Mouse (Mus musculus) adrenal gland, adult 8-10 months (tissue): Measurements from ENCODE around the gene Ncl. TPM values are rescaled to one million over a fixed set of nuclear protein-coding genes. Genes with fewer than 3 reads are reported as not detected.

Experiments
- DNase-seq: peaks from one replicate; pipeline ENCODE4 v3.0.0; 2022
- total RNA-seq, 4 experiments: library from RNA; stranded (reverse); gene quantifications; 2 replicates each; pipeline ENCODE4 v1.2.4; 2022

The Ncl gene
- total RNA-seq, result 100 to 1,000 TPM; 181 to 250 (median 204) TPM

DNA sequence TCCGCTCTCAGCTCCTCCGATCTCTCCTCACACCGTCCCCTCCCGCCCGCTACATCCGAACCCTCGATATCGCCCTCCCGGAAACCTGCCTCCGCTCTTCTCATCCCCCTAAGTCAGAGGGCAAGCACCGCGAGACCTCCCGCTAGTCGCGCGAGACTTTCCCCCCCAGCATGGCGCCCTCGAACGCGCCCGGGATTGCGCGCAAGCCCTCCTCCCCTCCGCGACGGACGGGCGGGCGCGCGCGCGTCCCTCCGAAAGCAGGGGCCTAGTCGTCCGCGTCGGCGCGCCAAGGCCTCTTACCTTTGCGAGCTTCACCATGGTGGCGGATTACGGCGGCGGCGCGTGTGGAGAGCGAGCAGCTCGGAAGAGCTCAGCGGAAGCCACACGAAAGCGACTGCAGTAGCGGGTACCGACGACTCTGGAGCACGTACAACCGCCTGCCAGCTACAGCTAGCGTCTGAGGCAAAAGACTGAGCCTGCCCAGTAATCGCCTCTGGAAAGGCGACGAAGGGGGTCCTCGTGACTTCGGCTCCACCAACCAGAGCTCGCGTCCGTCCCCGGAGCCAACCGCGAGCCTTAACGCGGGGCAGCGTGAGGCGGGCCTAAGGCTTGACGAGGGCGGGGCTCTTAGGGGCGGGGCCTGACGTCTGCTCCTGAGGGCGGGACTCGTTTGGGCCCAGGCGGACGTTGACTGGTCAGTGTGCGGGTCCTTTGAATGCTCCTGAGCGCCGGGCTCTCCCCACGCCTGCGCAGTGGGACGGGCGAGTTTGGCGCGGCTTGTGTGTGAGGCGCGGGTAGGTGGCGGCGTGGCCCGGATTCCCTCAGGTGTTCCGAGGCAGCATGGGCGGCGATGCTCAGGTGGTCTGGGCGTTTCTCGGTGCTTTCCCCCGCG lies at the start of gene Ncl:
Ncl (minus strand) TSS at position 495 of the 892 bp plus-strand sequence.
- DNase-seq, result peak; percentile 98

DNA sequence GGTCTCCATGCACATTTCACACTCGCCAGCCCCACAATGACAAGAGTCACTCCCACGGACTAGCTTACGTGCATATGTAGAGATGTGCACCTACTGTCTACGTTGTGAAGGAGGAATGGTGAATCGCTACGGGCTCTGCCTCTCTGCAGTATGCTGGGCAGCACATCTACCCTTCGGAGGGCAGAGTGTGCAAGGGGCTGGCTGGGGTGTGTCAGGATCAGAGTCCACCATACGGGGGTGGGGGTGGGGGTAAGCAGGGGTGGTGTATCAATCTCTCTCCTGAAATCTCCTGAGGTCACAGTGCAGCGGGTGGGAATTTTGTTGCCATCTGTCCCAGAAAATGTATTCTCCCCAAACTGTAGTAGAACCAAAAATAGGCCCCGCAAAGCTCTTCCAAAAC lies 49.3 kb upstream of the Ncl start:
- DNase-seq, result no peak

DNA sequence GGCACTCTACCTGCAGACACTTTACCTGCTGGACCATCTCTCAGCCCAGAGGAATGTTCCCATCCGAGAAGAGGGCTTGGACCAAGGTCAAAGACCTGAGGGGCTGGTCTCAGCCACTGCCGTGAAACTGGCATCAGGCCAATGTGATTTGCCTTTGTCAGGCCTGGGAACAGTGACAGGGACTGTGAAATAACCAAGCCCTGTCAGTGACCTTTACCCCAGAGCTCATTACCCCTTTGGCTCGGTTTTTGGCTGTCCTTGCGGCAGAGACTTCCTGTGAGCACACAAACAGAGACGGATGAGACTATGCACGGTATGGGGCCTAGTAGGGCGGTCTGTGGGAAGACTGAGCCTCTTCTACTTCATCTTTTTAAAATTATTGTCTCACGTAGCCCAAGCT lies 47.7 kb upstream of the Ncl start:
- DNase-seq, result peak; percentile 30

DNA sequence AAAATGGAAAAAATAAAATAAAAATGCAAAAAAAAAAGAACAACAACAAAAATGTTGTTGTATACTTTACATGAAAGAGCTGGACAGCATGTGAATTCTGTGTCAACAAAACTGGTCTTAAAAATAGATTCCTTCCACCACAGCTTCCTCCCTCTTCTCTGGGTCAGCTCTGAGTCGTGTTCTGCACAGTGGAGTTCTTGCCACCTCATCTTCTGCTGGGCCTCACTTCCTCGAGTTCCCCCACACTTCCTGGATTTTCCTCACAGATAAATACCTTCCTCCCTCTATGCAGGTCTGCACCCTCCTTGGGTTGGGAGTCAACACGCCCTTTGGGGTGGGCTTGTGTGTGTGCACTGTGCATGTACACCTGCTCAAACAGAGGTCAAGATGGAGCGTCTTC lies 47.1 kb upstream of the Ncl start:
- no peak for DNase-seq

DNA sequence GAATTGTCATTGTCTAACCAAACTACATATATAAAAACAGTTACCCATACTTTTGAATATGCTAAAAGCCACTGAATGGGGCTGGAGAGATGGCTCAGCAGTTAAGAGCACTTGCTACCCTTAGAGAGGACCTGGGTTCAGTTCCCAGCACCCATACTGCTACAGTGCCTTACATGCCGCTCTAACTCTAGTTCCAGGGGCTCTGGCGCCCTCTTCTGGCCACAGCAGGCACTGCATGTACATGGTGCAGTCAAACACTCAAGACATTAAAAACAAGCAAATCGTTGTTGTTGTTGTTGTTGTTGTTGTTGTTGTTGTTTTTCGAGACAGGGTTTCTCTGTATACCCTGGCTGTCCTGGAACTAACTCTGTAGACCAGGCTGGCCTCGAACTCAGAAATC lies 45.6 kb upstream of the Ncl start:
- DNase-seq, result no peak

DNA sequence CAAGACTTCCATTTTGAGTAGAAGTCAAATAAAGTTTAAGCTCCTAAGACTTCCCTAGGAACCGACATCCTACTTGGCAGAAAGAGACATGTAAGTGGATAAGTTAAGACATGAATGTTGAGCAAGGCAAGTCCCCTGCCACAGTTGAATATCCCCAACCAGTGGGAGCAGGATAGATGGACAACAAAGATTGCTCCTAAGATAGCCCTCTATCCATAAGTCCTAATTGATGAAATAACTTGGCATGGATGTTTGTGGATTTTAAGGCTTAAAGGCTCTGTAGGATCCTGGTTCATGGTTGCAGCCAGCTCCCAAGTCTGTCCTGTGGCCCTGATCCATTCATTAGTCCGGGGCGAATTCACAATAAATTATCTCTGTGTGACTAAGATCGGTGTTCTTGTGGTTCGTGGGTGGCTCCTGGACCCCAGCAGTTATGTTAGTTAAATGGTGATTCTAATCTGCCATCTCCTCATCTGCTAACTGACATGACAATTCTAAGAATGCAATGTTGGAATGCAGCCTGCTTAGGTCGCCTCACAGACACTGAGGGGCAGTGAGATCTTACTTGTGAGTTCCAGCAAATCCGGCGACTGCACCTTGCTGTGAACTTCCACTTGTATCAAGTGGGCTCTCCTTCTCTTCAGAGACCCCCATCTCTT lies 41.0 kb upstream of the Ncl start:
- DNase-seq, result no peak

DNA sequence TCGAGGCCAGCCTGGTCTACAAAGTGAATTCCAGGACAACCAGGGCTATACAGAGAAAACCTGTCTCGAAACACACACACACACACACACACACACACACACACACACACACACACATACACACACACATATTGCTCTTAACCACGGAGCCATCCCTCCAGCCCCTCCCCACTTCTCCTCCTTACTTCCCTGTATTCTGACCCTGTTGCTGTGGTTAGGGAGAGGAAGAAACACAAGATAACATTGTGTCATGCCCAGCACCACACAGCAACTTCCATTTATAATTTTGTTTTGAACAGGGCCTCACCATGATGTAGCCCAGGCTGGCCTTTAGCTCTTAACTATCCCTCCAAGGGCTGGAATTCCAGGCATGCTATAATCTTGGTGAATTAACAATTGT lies 40.1 kb upstream of the Ncl start:
- no peak for DNase-seq

DNA sequence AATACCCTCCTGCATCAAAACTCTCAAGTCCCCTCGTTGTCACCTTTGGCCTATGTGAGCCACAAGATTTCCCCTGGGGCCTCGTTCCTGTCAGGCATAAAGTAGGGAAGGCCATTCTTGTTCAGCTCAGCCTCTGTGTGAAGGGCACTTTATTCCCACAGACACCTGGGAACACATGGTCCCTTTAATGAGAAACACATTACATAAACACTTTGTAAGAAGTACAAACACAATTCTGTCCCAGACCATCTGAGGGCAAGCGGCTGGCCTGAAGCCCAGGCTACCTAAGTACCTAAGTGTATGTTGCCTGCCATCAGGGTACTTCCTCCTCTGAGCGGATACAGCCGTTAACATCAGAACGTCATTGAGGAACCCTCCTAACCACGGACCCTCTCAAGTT lies 39.0 kb upstream of the Ncl start:
- no peak for DNase-seq

DNA sequence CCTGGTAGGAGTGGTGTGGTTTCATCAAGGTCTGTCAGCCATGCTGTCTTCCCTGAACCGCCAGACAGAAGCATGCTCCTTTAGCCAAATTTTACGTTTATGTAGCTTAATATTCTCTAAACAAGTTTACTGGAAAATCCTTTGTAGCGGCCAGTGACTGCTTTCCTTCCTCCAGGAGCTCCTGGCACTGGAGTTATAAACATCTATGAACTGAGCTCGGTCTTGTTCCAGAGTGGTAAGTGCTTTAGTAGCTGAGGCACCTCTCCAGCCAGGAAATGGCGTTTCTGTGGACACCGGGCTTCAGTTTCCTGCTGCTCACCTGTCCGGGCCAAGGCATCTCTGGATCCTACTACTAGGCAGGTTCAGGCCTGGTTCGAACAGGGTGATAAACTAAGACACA lies 38.4 kb upstream of the Ncl start:
- DNase-seq, result no peak

DNA sequence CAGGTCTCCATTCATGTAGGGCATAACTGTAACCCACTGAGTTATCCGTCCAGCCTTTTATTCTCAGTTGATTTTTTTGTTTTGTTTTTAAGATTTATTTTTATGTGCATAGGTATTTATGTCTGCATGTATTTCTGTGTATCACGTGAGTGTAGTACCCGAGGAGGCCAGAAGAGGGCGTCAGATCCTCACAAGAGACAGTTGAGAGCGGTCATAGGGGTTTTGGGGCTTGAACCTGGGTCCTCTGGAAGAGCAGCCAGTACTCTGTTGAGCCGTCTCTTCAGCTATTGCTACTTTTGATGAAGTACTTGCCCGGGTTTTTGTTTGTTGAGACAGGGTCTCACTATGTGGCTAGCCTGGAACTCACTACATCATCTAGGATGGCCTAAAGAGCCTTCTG lies 36.7 kb upstream of the Ncl start:
- no peak for DNase-seq

DNA sequence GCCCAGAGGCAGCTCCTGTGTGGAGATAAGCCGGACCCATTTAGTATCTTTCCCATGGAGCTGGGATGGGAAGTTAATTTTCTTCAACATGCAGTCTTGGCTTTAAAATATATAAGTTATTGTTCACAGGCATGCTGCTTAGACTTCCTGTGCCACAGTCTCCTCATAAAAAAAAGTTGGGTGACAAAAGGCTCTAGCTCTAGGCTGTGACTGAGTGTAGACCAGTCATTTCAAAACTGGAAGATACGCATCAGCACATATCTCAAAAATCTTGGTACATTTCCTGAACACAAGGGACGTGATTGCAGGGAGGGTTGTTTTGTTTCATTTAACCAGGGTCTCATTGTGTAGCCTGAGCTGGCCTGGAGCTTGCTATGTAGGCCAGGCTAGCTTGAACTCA lies 35.0 kb upstream of the Ncl start:
- DNase-seq, result no peak

DNA sequence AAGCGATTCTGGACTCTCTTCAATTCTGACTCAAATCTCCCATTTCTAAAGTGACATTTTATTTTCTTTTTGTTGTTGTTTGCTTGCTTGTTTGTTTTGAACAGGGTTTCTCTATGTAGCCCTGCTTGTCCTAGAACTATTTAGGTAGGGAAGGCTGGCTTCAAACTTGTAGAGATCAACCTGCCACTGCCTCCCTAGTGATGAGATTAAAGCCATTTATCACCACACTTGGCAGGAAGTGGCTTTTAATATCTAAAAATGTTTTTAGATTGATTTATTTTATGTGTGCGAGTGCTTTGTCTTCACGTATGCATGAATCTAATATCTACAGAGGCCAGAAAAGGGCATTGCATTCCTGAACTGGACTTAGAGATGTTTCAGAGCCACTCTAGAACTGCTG lies 34.0 kb upstream of the Ncl start:
- no peak for DNase-seq

DNA sequence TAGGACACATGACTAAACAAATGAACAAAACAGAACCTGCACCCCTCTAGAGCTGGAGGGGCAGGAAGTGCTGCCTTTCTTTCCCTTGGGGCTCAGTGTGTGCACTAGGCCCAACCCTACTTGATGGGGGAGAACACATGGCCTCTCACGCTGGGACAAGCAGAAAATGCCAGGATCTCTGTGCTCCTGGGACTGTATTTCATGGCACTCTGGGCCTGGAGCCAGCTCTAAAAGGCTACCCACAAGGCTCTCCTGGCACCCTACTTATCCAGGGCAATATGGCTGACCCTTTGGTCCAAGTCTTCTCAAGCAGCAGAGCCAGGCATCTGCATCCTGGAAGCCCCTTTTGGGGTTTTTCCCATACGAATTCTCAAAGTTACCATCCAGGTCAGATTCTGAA lies 32.2 kb upstream of the Ncl start:
- DNase-seq, result no peak

DNA sequence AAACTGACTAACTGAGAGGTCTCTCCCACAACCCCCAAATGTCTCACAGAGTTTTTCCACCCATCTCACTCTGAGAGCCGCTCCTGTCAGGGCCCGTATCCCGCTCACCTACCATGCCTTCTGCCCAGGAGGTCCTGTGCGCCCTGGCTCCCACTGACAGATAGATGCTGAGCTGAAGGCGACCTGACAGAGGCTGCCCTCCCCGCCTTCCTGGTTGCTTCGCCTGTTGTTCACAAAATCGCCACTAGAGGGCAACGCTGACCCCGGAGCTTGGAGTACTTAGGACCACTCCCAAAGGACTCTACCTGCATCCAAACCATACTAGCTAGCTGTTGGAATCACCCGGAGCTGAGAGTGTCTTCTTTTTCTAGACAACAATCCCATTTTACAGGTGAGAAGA lies 30.0 kb upstream of the Ncl start:
- DNase-seq, result no peak

DNA sequence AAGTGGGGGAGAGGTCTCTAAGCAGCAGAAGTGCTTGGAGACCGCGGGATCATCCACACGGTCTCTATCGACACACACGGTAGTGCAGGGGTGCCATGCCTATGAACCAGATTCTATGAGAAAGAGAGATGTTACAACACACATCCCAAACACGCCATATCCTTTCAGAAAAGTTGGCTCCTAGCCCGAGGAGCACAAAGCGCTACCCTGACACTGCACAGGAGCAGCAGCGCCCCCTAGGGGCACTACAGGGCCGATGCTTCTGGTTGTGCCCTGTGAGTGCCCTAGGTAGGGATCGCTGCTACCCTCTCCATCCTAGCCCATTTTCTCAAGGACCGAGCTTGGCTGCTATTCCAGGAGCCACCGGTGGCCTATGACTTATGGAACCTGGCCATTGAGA lies 21.8 kb upstream of the Ncl start:
- DNase-seq, result peak; percentile 63

DNA sequence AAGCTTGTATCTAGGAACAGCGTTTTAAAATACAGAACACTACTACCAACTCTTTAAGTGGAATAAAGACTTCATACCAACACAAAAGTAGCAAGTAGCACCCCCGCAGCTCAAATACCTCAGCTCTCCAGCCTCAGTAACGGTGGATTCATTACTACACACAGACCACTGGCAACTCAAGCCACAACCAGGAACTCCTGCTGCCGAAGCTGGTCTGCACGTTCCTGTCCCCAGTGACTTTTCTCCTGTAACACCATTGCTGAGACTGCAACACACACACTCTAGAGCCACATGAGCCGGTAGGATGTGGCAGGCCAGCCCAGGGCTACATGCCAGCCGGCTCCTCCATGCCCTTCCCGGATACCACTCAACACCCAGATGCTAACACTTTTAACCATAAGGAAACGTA lies 20.0 kb upstream of the Ncl start:
- no peak for DNase-seq

DNA sequence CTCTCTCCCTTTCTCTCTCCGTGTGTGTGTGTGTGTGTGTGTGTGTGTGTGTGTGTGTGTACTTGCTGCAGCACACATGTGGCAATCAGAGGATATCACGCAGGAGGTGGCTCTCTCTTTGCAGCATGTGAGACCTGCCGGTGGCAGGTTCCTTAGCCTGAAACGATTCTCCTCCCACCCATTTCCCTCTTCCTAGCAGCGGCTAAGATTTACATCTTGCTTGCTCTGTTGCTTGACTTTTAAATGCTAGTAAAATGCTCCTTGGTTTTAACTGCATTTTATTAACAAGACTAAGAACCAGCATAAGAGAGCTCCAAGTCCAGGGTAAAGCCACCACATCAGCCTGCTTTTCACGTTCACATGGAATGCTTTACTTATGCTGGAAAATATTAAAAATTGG lies 19.5 kb upstream of the Ncl start:
- DNase-seq, result no peak

DNA sequence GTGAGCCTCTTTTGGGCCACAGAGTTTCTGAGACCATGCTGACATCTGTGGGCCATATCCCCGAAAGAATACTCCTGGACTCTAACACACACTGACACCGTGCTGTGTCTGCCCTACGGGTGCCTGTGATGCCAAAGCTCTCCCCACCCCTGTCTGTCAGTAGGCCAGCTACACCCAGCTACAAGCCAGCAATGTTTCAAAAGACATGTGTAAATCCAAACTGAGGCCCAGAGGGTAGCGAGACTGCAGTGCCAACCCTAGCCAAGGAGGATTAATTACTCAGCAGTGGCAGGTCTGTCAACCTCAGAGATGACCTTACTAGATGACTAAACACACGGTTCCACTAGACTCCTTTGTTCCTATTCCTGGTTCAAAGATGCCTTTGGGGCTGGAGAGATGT lies 17.2 kb upstream of the Ncl start:
- no peak for DNase-seq

DNA sequence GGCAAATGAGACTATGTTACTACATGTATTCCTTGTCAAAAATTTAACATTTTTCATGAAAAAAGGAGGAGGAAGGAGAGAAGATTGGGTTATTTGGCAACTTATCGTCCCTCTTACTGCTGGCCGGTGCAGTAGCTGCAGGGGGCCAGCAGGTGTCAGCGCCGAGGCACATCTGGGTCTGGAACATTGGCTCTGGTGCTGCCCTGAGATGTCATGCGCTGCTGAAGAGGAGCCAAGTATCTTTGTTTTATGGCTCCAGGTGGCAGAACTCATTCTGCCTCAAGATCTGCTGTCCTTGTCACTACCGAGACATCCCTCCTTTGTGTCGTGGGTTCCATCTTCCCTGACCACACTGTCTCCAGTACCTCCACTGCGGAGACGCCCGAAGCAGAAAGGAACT lies 12.8 kb upstream of the Ncl start:
- DNase-seq, result no peak

DNA sequence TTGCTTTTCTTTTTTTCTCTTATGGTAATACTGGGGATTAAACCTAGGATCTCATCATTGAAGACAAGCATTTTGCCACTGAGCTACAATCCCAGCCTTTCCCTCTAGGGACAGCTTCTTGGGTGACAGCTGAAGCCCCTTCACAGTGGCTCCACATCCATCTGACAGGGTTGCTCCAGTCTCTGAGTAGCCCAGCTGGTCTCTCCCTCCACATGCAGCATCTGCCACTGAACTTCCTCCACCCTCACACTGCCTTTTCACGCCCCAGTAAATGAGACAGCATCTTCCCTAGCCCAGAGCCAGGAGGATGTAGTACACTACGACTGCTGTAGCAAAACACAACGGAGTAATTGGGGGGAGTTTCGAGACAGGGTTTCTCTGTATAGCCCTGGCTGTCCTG lies 8.9 kb upstream of the Ncl start:
- DNase-seq, result no peak

DNA sequence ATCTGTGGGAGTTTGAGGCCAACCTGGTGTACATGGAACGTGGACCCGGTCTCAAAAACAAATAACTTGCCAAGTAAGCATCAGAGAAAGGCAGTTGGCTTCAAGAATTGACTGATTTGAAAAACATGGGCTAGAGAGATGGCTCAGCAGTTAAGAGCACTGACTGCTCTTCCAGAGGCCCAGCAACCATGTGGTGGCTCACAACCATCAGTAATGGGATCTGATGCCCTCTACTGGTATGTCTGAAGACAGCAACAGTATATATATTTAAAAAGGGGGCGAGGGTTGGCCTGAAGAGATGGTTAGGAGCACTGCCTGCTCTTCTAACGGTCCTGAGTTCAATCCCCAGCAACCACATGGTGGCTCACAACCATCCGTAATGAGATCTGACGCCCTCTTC lies 4.5 kb upstream of the Ncl start:
- no peak for DNase-seq

DNA sequence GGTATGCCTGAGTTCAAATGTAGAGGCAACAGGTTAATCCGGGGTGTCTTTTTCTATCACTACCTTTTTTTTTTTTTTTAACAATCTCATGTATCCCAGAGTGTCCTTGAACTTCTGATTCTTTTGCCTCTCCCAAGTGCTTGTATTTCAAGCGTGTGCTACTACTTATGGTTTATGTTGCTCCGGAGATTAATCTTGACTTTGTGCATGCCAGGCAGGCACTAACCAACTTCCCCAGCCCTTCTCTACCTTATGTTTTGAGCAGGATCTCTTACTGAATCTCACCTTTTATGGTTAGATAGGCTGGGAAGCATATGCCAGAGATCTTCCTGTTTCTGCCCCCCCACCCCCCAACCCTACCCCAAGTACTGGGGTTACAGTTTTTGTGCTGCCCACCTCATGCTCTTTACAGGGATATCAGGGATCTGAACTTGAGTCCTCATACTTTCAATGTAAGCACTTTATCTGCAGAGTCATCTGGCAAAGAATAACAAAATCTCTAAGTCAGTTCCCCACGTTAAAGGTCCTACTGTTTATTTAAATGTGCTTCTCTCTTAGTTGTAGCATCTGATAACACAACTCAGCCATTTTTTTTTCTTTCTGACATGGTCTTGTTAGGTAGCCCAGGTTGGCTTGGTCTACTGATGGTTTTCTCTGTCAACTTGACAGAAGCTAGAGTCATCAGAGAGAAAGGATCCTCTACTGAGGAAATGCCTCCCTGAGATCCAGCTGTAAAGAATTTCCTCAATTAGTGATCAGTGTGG lies 2.8 kb upstream of the Ncl start:
- DNase-seq, result no peak

DNA sequence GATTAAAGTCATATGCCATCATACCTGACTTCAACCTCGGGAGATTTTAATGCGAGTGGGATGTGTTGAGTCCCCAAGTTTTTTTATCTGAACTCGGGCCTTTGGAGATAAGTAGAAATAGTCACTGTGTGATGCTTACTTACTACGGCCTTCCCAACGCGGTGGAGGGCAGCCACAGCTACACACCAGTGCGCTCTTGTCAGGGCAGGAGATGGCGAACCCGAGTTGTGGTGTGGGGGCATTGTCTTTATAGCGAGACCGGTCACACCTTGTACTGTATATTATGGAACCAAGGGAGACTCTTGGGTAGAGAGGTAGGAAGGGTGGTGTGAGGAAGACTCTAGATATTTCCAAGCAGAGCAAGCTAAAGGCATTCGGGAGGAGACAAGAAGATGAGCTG lies 1.2 kb upstream of the Ncl start:
- DNase-seq, result no peak

DNA sequence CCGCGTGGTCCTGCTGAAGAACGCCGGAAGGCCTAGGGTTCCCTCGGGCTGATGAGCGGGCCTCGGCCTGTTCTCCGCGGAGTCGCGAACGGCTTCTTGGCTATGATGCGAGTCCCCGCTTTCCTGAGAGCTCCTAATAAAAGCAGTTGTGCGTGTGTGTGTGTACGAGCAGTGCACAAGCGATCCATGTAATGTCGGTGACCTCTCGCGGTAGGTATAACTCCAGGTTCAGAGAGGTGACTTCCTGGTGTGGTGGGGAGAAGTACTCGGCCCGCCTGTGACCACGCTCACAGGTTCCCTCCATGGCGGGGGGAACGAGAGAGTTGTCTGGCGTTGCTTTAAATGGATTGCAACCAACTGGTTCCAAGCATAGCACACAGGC lies 589 bp upstream of the Ncl start:
- DNase-seq, result no peak
